Mouse (Mus musculus): Measurements from ENCODE around the gene Zfp599. TPM values are rescaled to one million over a fixed set of nuclear protein-coding genes. Genes with fewer than 3 reads are reported as not detected.

Zfp599 gene
- total RNA-seq, 2 experiments from 2014 or later = not detected

DNA sequence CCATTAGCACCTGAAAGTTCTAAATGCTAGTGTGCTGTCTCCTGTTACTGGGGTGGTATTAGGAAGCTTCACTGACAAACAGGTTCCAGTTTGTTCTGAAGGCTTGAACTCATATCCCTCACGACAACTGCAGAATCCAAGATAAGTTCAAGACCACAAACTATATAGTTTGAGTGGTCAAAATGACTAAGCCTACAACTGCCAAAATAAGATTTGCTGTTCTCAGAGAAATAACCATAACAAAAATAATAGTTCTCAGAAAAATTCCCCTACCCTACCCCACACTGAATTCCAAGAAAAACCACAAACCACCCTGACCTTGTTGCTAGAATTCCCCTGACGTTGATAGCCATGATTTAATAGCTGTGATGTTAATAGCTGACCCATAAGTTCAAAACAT is 45.1 kb downstream of the Zfp599 start:
- TF ChIP-seq CTCF (IDR thresholded peaks at IDR 0.05) = no peak
- H3K27ac ChIP-seq = no peak overlapping the region
- DNase-seq = no peak
- intact Hi-C loops (cut with DNase I) = no loop called here
- no peak overlapping the region for H3K4me3 ChIP-seq

DNA sequence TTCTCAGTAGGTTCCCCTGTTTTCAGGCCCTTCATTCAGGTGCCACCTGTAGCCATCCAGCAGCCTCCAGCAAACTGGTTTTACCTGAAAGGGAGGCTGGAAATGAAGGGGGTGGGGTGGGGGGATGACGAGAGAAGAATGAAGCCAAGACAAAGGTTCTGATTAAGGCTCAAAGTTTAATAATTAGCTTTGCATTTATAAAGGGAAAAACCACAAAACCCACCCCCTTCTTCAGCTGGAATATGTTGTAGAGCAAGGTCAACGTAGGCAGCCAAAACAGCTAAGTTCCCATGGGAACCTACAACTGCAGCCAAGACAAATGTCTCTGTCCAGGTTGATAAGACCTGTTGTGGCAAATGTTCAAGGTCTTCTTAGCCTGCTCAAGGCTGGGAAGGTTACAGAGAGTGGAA is 45.9 kb downstream of the Zfp599 start:
- Histone ChIP-seq H3K27ac (no peak overlapping the region), H3K4me3 (no peak overlapping the region)
- DNase-seq = no peak
- intact Hi-C loops (cut with DNase I) = no loop called here
- TF ChIP-seq CTCF (IDR thresholded peaks at IDR 0.05) = no peak

Other genes with a start within 250 kb of the Zfp599 start
- gene Elavl3, start 207.9 kb downstream of the Zfp599 start, total RNA-seq (2021) = not detected
- gene Gm49318, start 188.6 kb downstream of the Zfp599 start, total RNA-seq (2021) = not detected
- gene Zfp653, start 188.5 kb downstream of the Zfp599 start, total RNA-seq (2021) = 1 to 10 TPM; 4.3 to 4.4 TPM
- 10 to 100 TPM; 84.5 to 96.6 TPM for gene Ecsit, start 174.5 kb downstream of the Zfp599 start, total RNA-seq (2021)
- 1 to 10 TPM; 3.0 to 3.5 TPM for gene Cnn1, start 160.7 kb downstream of the Zfp599 start, total RNA-seq (2021)
- 10 to 100 TPM; 35.0 to 39.5 TPM for gene Elof1, start 142.7 kb downstream of the Zfp599 start, total RNA-seq (2021)
- gene Acp5, start 124.2 kb downstream of the Zfp599 start, total RNA-seq (2021) = 1 to 10 TPM in 1 of 2 experiments, under 1 TPM in 1; 0.23 to 1.5 TPM
- 10 to 100 TPM; 34.7 to 41.3 TPM for gene Pigyl, start 103.0 kb downstream of the Zfp599 start, total RNA-seq (2021)
- gene Zfp872, start 71.8 kb downstream of the Zfp599 start, total RNA-seq (2021) = not detected
- gene Zfp809, start 34.2 kb downstream of the Zfp599 start, total RNA-seq (2021) = 1 to 10 TPM; 7.0 to 7.2 TPM
- under 1 TPM; 0.54 to 0.98 TPM for gene Zfp810, start 47.8 kb upstream of the Zfp599 start, total RNA-seq (2021)
- under 1 TPM; 0.64 to 0.69 TPM for gene Anln, start 129.3 kb upstream of the Zfp599 start, total RNA-seq (2021)
- under 1 TPM; 0.36 to 0.59 TPM for gene 9530077C05Rik, start 151.6 kb upstream of the Zfp599 start, total RNA-seq (2021)
- gene Gm17545, start 194.4 kb upstream of the Zfp599 start, total RNA-seq (2021) = not detected
- gene Rp9, start 209.8 kb upstream of the Zfp599 start, total RNA-seq (2021) = 10 to 100 TPM; 32.2 to 39.1 TPM
- gene Bbs9, start 215.8 kb upstream of the Zfp599 start, total RNA-seq (2021) = 10 to 100 TPM in 1 of 2 experiments, 1 to 10 TPM in 1; 9.5 to 11.5 TPM